Mouse (Mus musculus): ENCODE data around the gene Stat3.

The Stat3 gene

GRCm38 (mm10) chr11:100850778-100851528 lies 88.4 kb downstream of the Stat3 start:
- peak; percentile 31 for DNase-seq

- peak; percentile 77 for DNase-seq
Observed at GRCm38 (mm10) chr11:100850038-100850777, 89.1 kb downstream of the Stat3 start, which contains the start of gene Stat5b. Gene Stat5b (minus strand): TSS chr11:100850724.

- DNase-seq, result no peak
Observed at GRCm38 (mm10) chr11:100849456-100850037, 89.8 kb downstream of the Stat3 start.

GRCm38 (mm10) chr11:100848789-100849379 lies 90.5 kb downstream of the Stat3 start:
- no peak for DNase-seq

- no peak for DNase-seq
Observed at GRCm38 (mm10) chr11:100848080-100848479, 91.3 kb downstream of the Stat3 start.

GRCm38 (mm10) chr11:100847572-100847971 lies 91.8 kb downstream of the Stat3 start:
- no peak for DNase-seq

GRCm38 (mm10) chr11:100845793-100846192 lies 93.5 kb downstream of the Stat3 start:
- DNase-seq, result no peak

- no peak for DNase-seq
Observed at GRCm38 (mm10) chr11:100844121-100844520, 95.2 kb downstream of the Stat3 start.

- no peak for DNase-seq
Observed at GRCm38 (mm10) chr11:100843070-100843669, 96.2 kb downstream of the Stat3 start.

GRCm38 (mm10) chr11:100842025-100842424 lies 97.3 kb downstream of the Stat3 start:
- no peak for DNase-seq

- no peak for DNase-seq
Observed at GRCm38 (mm10) chr11:100840866-100841265, 98.5 kb downstream of the Stat3 start.

- no peak for DNase-seq
Observed at GRCm38 (mm10) chr11:100839523-100839922, 99.8 kb downstream of the Stat3 start.

GRCm38 (mm10) chr11:100838894-100839293 lies 100.4 kb downstream of the Stat3 start:
- no peak for DNase-seq

GRCm38 (mm10) chr11:100836923-100837702 lies 102.2 kb downstream of the Stat3 start:
- no peak for DNase-seq

Data from right cerebral cortex, postnatal 25 days (tissue).